Mouse (Mus musculus) small intestine, adult 2 months (tissue): ENCODE measurements around the gene Tiam2.

Source experiments
- CTCF ChIP-seq: fragments of 200-500 bp; IDR thresholded peaks from 2 replicates; pipeline ENCODE4 v1.5.1; 2012; ENCODE audit warnings: low read depth, mild to moderate bottlenecking, control low read depth, inconsistent platforms, low read length, moderate library complexity, mixed read lengths; ENCODE audit not compliant: insufficient replicate concordance, insufficient read length; ENCODE audit errors: extremely low read depth
- POLR2A ChIP-seq: fragments of 200-500 bp; IDR thresholded peaks from 2 replicates; pipeline ENCODE4 v1.6.1; 2012; ENCODE audit warnings: low read depth, mild to moderate bottlenecking, control low read depth, inconsistent platforms, low read length, moderate library complexity

- TF ChIP-seq POLR2A: no peak
- no peak for TF ChIP-seq CTCF
These were observed 35.4 kb downstream of the Tiam2 start for GRCm38 (mm10) chr17:3361751-3362150.
